Mouse (Mus musculus): ENCODE measurements around the gene Ddx39b.

- TF ChIP-seq POLR2A (IDR thresholded peaks at IDR 0.05; ENCODE audit: insufficient read length, low read depth) (no peak), TCF12 (IDR thresholded peaks at IDR 0.05; ENCODE audit: insufficient read depth, poor library complexity, severe bottlenecking) (no peak), CEBPB (IDR thresholded peaks at IDR 0.05; ENCODE audit: insufficient read depth, poor library complexity, severe bottlenecking) (no peak), POLR2AphosphoS2 (IDR thresholded peaks at IDR 0.05; ENCODE audit: insufficient read length, low read depth) (no peak), TCF3 (IDR thresholded peaks at IDR 0.05; ENCODE audit: insufficient read length, low read depth) (no peak), MAX (IDR thresholded peaks at IDR 0.05; ENCODE audit: low read depth) (no peak), E2F4 (IDR thresholded peaks at IDR 0.05; ENCODE audit: insufficient read depth) (no peak), USF1 (IDR thresholded peaks at IDR 0.05; ENCODE audit: low read depth) (no peak), SRF (IDR thresholded peaks at IDR 0.05; ENCODE audit: control insufficient read depth, insufficient read length, low read depth) (no peak), MYOG (IDR thresholded peaks at IDR 0.05; ENCODE audit: control insufficient read depth in 1 of 3, insufficient read depth in 1 of 3, insufficient read length in 2 of 3, low read depth in 2 of 3) (no peak), MYOD1 (IDR thresholded peaks at IDR 0.05; ENCODE audit: control insufficient read depth in 1 of 3, insufficient read length in 2 of 3, low read depth in 2 of 3) (no peak), REST (IDR thresholded peaks at IDR 0.05; ENCODE audit: insufficient read depth, insufficient read length) (no peak)
Measured at GRCm38 (mm10) chr17:35205380-35205769, 36.2 kb upstream of the Ddx39b start.
